Mouse (Mus musculus) heart, postnatal 0 days (tissue): ENCODE data around the gene Wdfy2. TPM values are rescaled to one million over a fixed set of nuclear protein-coding genes. Genes with fewer than 3 reads are reported as not detected.

Experiments
- ATAC-seq: fragments of 200-750 bp; cut with Nextera tagmentation; 2 replicates; pipeline ENCODE4 v1.8.0; 2017; ENCODE audit warnings: low read depth, moderate number of reproducible peaks, moderate library complexity; ENCODE audit not compliant: insufficient read depth
- DNase-seq: peaks from one replicate; pipeline ENCODE4 v3.0.0-alpha.2; 2016; ENCODE audit warnings: low spot score
- H3K27ac ChIP-seq: fragments of 300-500 bp; sonication (generic); 2 replicates; pipeline ENCODE4 v1.5.1; 2014; ENCODE audit warnings: low read depth, mild to moderate bottlenecking
- H3K27me3 ChIP-seq: fragments of 300-500 bp; sonication (generic); 2 replicates; pipeline ENCODE4 v1.6.1; 2014; ENCODE audit warnings: low read length, mixed read lengths; ENCODE audit not compliant: control insufficient read depth, insufficient read depth
- H3K36me3 ChIP-seq: fragments of 300-500 bp; sonication (generic); replicated peaks from 2 replicates; pipeline ENCODE4 v1.6.1; 2014; ENCODE audit warnings: low read length, mixed read lengths; ENCODE audit not compliant: control insufficient read depth, insufficient read depth
- H3K4me1 ChIP-seq: fragments of 300-500 bp; sonication (generic); 2 replicates; pipeline ENCODE4 v1.6.1; 2014; ENCODE audit warnings: antibody characterized with exemption; ENCODE audit not compliant: control insufficient read depth, insufficient read depth
- H3K4me2 ChIP-seq: fragments of 300-500 bp; sonication (generic); 2 replicates; pipeline ENCODE4 v1.6.1; 2014; ENCODE audit warnings: low read depth, mild to moderate bottlenecking, low read length, moderate library complexity
- H3K4me3 ChIP-seq: fragments of 300-500 bp; sonication (generic); 2 replicates; pipeline ENCODE4 v1.5.1; 2014; ENCODE audit warnings: low read depth, low read length
- H3K9ac ChIP-seq: fragments of 300-500 bp; sonication (generic); replicated peaks from 2 replicates; pipeline ENCODE4 v1.6.1; 2014; ENCODE audit warnings: low read depth, low read length, mixed read lengths
- H3K9me3 ChIP-seq: fragments of 300-500 bp; sonication (generic); replicated peaks from 2 replicates; pipeline ENCODE4 v1.6.1; 2016; ENCODE audit warnings: low read length; ENCODE audit not compliant: control insufficient read depth
- CTCF ChIP-seq: IDR thresholded peaks from 2 replicates; pipeline ENCODE4 v1.5.1; 2016; ENCODE audit warnings: antibody characterized with exemption, control low read depth, low read depth
- EP300 ChIP-seq: IDR thresholded peaks from 2 replicates; pipeline ENCODE4 v1.6.1; 2016; ENCODE audit warnings: antibody characterized with exemption, low read depth
- WGBS: fragments of 180-500 bp; shearing (Covaris S2); extraction: QIAGEN DNeasy Blood & Tissue Kit; methylation state at CpG from one replicate; pipeline ENCODE4 v1.1.7; 2014; 5-methylcytosine and 5-hydroxymethylcytosine counted together
- polyA plus RNA-seq: library from polyadenylated mRNA; unstranded; fragments of >200 nt; fragmentation: Nextera tagmentation; extraction: Ambion mirVana; gene quantifications from 2 replicates; pipeline ENCODE4 v1.2.1, GENCODE M21; 2015
- total RNA-seq: library from RNA; depleted of rRNA; stranded (reverse); fragments of >200 nt; gene quantifications from 2 replicates; pipeline ENCODE4 v1.2.3, GENCODE M21; 2014; ENCODE audit warnings: low replicate concordance

Wdfy2 gene
- total and polyA plus RNA-seq, 2 experiments from 2014 or later, result 1.8 to 11.8 TPM

DNA sequence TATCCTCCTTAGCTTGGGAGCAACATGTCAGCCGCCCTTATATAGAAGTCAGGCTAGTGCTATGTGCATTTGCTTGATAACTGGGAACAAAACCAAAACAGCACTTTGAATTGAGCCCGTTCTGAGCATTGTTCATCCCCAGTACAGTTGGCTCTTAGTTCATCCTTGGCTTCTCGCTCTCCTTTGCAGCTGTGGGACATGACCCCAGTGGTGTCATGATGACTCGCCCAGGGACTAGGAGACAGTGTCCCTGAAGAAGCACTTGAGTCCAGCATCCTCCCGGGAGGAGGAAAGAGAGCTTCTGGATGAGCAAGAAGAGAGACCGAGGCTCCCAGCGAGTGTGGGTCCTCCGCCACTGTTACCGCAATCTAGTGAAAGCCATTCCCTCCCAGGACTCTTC is 118.6 kb downstream of the Wdfy2 start:
- Histone ChIP-seq H3K27ac (no peak overlapping the region), H3K27me3 (no peaks in the 10 kb centered on the region), H3K9ac (no peak overlapping the region), H3K4me3 (no peak overlapping the region), H3K4me2 (no peak overlapping the region), H3K36me3 (peaks cover 44% of the 10 kb centered on the region), H3K4me1 (no peaks in the 10 kb centered on the region; the same call in 1 of the 2 replicates), H3K9me3 (no peaks in the 10 kb centered on the region)
- 68% methylated on average over 9 of the region's 9 CpGs for WGBS
- no peak for DNase-seq
- ATAC-seq, result no peak
- TF ChIP-seq EP300, result no peak
- TF ChIP-seq CTCF, result no peak

DNA sequence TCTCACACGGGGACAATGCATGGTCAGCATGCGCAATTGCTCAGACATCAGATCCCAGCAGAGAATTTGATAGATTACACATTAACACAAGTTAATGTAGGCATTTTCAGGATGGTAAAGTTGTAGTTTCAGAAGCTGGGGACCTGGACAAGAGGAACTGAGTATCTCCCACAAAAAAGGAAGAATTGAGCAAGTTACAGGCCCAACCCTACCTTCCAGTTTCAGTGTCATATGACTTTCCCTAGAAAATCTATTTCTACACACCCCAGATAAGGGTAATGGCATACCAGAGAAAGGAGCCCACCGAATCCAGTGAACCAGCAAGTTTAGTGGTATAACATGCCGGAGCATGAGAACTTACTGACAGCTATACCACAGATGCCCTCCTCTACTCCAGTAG is 126.2 kb downstream of the Wdfy2 start:
- Histone ChIP-seq H3K9ac (no peak overlapping the region), H3K27me3 (no peaks in the 10 kb centered on the region), H3K27ac (no peak overlapping the region), H3K9me3 (no peaks in the 10 kb centered on the region), H3K4me1 (0 out of 2 replicates have a peak, but pooled peaks cover 5% of the 10 kb centered on the region), H3K4me3 (no peak overlapping the region), H3K36me3 (peaks cover 5% of the 10 kb centered on the region; the same call in 1 of the 2 replicates), H3K4me2 (no peak overlapping the region)
- DNase-seq (no peak), ATAC-seq (no peak)
- TF ChIP-seq CTCF (no peak), EP300 (no peak)
- WGBS, result 71% methylated on average over 4 of the region's 4 CpGs

DNA sequence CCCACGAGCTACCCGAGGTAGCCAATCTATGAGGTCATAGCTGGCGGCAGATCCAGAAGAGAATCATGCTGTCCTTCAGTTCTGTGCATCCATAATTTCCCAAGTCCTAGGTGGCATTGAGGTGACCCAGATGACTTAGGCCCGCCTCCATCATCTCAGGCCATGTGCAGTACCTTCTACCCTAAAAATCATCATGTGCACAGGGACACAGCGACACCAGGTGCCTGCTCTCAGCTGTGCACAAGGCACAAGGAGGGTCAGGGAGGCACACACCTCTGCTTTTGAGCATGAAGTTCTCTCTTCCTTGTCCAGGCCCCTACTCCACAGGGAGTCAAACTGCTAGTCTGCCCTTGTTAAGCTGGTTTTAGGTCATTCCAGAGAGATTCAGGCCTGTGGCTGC is 127.9 kb downstream of the Wdfy2 start:
- 0 out of 2 replicates have a peak, but pooled peaks cover 5% of the 10 kb centered on the region for H3K4me1 ChIP-seq
- peak overlapping the region; percentile 33; the same call in 1 of the 2 replicates for H3K4me3 ChIP-seq
- H3K27ac ChIP-seq, result no peak overlapping the region
- no peak overlapping the region for H3K9ac ChIP-seq
- TF ChIP-seq EP300 (no peak), CTCF (peak; percentile 56)
- DNase-seq (no peak), ATAC-seq (peak; percentile 63)
- H3K36me3 ChIP-seq, result no peaks in the 10 kb centered on the region
- peak overlapping the region; percentile 59; the same call in 1 of the 2 replicates for H3K4me2 ChIP-seq
- H3K27me3 ChIP-seq, result no peaks in the 10 kb centered on the region
- H3K9me3 ChIP-seq, result no peaks in the 10 kb centered on the region
- WGBS, result 72% methylated on average over 5 of the region's 5 CpGs

DNA sequence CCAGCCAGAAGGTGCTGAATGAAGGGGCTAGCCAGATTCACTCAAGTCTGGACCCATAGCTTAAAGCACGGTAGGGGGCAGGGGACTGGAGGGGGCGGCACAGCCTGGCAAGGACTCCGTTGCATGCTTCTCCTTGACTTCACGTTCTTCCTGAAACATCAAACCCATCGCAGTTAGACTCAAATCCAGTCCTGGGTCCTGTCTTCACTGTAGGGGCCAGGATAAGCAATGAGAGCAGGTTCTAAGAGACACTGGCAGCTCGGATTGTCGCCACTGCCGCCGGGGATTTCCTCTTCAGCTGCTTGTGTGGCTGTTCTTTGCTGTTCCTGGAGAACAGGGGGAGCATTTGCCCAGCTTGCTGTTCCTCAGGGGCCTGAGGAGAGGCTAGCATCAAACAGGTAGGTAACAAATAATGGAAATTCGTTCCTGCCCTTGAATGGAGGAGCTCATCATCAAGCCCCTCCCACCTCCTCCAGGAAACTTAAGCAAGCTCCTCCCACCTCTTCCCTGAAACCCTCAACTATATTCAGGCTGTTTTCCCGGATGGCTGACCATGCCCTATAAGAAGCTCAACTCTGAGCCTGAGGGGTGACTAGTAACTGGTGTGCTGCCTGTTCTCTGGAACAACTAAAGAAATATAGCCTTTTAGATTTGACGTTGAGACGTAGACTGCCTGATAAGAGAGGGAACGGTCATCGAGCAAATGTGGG is 128.5 kb downstream of the Wdfy2 start:
- WGBS, result 8% methylated on average over 15 of the region's 15 CpGs
- H3K27me3 ChIP-seq, result no peaks in the 10 kb centered on the region
- H3K9ac ChIP-seq, result no peak overlapping the region
- DNase-seq, result peak; percentile 41
- 0 out of 2 replicates have a peak, but pooled peaks cover 5% of the 10 kb centered on the region for H3K4me1 ChIP-seq
- TF ChIP-seq EP300 (no peak), CTCF (no peak)
- no peak overlapping the region for H3K27ac ChIP-seq
- H3K9me3 ChIP-seq, result no peaks in the 10 kb centered on the region
- H3K4me2 ChIP-seq, result peak overlapping the region; percentile 59
- no peak for ATAC-seq
- peak overlapping the region; percentile 33 for H3K4me3 ChIP-seq
- H3K36me3 ChIP-seq, result no peaks in the 10 kb centered on the region

DNA sequence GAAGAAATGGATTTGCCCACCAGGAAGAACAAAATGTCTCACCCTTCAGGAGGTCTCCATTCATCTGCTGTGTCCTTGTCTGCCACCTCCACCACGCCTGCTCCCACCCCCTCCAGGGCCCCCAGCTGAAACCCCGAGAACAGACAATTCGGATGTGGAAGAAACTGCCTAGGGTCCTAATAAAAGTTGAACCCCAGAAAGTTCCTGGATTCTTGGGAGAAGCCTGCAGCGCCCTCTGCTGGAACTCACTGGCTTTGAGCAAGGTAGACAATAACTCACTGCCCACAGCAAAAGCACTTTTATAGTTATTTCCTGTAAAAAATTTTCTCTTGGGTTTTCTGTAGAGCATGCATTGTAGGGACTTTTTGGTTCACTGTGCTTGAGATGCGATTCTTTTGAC is 137.6 kb downstream of the Wdfy2 start:
- H3K4me2 ChIP-seq, result no peak overlapping the region
- H3K9me3 ChIP-seq, result no peaks in the 10 kb centered on the region
- H3K4me1 ChIP-seq, result no peaks in the 10 kb centered on the region
- no peak overlapping the region for H3K4me3 ChIP-seq
- TF ChIP-seq CTCF, result peak; percentile 65
- TF ChIP-seq EP300, result no peak
- peak; percentile 27 for DNase-seq
- no peaks in the 10 kb centered on the region for H3K36me3 ChIP-seq
- no peaks in the 10 kb centered on the region for H3K27me3 ChIP-seq
- 12% methylated on average over 5 of the region's 5 CpGs for WGBS
- no peak overlapping the region for H3K9ac ChIP-seq
- no peak for ATAC-seq
- H3K27ac ChIP-seq, result no peak overlapping the region
